Mouse (Mus musculus) gastrocnemius, postnatal 25 days (tissue): ENCODE measurements around the gene Gm42906. TPM values are rescaled to one million over a fixed set of nuclear protein-coding genes. Genes with fewer than 3 reads are reported as not detected.

ENCODE experiments used
- DNase-seq: peaks from one replicate; pipeline ENCODE4 v3.0.0; 2022
- total RNA-seq, 2 experiments: library from RNA; stranded (reverse); gene quantifications; 1 replicate in 1 of 2; 2 replicates in 1 of 2; pipeline ENCODE4 v1.2.3; 2021

Gm42906 gene
- total RNA-seq, 2 experiments from 2014 or later: 0.91 to 1.9 TPM

DNA sequence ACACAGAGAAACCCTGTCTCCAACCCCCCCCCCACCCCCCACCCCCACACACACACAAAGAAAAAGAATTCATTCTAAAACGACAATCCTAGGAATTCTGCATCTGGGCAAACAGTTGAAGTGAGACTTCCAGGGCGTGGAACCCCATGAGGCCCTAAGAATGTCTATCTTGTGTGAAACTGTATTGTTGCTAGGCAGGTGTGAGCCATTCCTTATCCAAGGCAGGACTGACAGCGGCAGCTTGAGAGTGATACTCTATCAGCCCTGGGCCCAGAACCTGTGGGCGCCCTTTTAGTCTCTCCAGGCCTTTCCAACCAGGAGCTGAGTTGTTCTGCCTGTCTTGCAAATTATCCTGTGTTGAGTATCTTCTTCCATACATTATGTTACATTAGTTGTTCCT lies 129.6 kb downstream of the Gm42906 start:
- DNase-seq: no peak

DNA sequence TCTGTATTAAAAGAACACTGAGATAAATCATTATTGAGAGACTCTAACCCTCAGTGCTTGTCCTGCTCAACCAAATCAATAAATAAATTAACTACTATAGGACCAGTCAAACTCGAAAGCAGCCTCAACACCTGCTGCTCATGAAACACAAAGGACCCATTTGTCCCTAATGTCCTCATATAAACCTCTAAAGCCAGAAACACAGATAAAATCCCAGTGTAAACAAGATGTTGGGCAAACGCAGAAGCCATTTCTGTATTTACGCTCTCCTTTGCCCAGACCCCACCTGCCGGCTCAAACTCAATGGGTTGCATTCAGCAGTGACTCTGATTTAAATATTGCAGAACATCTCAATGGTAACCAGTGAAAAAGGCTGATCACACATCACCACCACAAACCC lies 131.7 kb downstream of the Gm42906 start:
- DNase-seq: no peak

DNA sequence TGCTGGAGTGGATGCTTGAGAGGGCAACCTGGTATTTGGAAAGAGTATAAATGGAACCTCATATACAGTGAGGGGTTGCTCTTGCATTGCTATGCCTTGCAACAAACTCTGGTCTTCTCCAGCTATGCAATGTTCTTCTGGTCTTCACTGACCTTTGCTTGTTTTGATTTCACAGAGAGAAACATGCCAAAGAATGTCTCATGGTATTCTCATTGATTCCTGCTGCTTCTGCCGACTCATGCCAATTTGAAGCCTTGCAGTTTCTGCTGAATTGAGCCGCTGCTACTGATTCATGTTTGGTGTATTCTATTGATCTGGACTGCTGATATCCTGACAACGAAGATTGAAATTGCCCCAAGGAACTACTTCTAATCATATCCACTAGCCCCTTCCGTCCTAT lies 134.4 kb downstream of the Gm42906 start:
- no peak for DNase-seq

DNA sequence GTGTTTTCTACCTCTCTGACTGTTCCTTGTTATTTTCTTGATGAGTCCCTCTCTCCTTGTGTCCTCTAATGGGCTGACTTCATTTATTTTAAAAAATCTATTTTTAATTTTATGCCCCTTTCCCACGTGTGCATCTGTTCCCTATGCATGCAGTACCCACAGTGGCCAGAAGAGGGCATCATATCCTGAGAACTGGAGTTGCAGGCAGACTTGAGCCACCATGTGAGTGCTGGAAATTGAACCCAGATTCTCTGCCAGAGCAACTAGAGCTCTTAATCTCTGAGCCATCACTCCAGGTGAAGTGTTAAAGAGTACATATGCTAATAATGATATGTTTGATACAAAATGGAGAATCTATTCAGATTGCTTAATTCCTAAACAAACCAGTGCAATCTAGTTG lies 135.7 kb downstream of the Gm42906 start:
- no peak for DNase-seq

DNA sequence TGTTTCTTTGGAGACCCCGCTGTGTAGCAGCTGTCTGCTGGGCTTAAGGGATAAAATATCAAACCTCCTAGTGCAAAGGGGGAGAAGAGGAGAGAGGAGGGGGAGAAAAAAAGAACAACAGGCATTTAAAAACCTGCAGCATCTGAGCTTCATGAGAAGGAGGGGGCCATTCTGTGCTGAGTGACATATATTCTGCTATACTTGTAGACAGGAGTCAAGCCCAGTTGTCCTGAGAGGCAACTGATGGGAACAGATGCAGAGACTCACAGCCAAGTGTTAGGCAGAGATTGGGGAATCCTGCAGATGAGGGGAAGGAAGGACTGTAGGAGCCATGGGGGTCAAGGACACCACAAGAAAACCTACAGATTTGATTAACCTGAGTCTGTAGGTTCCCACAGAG lies 141.6 kb downstream of the Gm42906 start:
- no peak for DNase-seq

GRCm38 (mm10) chr5:151279531-151279930 lies 148.4 kb downstream of the Gm42906 start:
- no peak for DNase-seq

DNA sequence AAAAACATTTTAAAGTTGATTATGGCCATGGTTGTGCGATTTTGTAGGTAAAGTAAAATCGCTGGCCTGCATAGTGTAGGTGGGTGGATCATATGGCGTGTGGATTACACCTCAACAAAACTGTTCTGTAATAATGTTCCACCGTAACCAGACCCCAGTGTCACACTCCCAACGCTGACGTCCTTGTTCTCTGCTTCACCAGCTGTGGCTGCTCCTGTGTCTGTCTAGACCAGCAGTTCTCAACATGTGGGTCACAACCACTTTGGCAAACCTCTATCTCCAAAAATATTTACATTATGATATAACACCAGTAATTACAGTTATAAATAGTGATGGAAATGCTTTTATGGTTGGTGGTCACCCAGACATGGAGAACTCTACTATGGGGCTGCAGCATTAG lies 150.0 kb downstream of the Gm42906 start:
- no peak for DNase-seq

DNA sequence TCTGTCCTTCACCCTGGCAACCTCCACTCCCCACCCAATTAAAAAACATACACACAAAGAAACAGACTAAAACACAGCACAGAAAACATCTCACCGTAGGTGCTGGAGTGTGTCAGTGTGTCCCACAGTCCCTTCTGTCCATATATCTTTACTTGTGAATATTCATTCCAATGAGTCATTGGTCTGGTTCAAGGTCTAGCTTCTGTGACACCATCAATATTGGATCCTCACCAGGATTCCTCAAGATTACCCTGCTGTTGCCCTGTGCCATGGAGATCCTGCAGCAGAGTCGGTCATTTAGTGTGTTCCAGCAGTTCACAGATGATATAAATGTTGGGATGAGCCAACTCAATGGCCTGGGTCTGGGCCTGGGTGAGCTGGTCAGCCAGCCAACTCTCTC lies 152.0 kb downstream of the Gm42906 start:
- DNase-seq: no peak

- DNase-seq: no peak
Measured at GRCm38 (mm10) chr5:151274265-151274664, 153.7 kb downstream of the Gm42906 start.

- DNase-seq: no peak
Measured at GRCm38 (mm10) chr5:151270815-151271214, 157.1 kb downstream of the Gm42906 start.

DNA sequence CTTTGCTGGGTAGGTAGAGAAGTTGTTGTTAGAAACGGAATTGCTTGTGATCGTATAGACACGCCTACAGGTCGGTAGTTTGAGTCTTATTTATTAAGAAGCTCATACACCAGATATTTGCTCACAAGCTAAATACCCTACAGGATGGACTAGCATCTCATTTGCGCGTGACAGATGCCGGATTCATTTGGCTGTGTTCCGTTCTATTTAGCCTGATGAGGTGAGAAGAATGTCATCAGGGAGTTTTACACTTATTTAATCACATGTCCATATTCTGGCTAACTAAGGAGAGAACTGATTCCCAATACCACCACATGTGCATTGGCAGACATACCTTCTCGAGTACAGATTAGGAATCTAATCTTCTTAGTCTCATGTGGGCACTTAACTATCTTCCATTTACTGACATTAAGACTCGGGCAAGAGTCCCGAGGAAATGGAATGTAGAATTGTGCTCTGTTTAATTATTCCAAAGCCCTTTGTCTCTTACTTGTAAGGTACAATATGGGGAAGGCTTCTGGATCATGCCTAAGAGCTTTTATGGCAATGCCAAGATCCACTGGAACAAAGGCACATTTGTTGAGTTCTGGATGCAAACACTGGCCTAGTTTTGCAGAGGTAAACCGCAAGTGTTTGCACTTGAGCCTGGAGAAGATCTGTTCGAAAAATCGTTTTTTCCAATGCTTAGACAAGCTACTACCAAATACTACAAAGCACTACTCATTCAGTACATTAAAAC lies 160.9 kb downstream of the Gm42906 start:
- DNase-seq: no peak

- no peak for DNase-seq
Measured at GRCm38 (mm10) chr5:151261558-151261957, 166.4 kb downstream of the Gm42906 start.

DNA sequence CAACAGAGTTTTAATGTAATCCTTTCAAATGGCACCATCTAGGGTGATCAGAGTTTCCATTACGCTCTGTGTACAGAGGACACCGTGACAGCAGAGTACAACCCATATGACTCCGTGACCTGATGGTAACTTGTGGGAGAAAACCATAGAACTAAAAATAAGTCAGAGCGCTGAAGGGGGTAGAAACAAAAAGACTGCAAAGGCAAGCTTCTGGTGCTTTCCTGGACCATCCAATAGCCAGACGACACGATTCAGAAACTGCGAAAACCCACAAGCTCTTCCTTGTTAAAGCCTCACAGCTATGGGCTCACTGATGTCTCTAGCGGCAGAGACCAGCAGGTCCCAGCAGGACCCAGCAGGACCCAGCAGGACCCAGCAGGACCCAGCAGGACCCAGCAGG lies 175.8 kb downstream of the Gm42906 start:
- DNase-seq: no peak

DNA sequence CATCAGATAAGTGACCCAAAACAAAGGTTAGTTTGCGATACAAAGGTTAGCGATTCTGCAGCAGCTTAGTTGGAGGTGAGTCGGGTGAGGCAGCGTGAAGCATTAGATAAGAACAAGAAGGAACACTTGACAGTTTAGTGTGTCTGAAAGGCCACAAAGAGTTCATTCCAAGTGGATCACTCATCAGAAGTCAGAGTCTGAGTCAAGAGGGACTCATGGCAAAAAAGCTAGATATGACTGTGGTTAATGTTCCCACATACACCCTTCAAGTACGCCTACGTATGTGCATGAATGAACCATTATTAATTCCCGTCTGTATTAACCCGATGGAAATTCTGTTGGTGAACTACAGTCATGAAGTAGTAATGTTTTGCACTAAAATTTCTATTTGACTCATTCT lies 176.3 kb downstream of the Gm42906 start:
- no peak for DNase-seq

DNA sequence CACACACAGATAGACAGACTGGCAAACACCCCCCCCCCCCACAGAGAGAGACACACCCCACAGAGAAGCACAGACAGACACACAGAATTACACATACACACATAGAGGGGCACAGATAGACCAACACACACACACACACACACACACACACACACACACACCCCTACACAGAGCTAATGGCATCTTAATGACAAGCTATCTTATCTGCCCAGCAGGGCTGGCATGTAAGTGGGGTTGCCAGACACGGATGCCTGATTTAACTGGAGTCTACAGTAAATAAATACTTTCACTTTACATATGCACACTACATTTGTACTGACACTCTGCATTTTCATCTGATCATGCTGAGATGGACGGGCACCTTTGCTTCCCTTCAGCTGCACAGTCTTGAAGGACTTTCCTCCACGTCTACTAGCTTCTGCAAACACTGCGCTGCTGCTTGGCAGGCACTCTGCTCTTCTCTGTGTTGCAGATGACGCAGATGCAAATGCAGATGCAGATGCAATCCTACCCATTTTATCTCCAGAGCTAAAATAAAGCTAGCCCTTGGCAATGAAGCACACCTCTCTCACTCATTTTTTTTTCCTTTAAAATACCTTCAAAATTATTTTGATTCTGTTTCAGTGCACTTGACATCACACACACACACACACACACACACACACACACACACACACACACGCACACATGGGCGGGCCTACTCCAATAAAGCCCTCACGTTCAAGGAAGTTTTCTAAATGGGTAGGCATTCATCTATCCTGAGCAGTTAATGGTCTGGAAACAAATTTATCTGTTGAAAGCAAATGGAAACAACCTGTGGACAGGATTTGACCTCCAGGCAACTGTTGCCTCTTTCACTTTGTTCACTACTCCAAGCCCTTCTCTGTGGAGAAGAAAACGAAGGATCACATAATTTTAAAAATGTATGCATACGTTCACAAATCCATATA lies 179.0 kb downstream of the Gm42906 start:
- no peak for DNase-seq

- no peak for DNase-seq
Measured at GRCm38 (mm10) chr5:151248084-151248483, 179.9 kb downstream of the Gm42906 start.

GRCm38 (mm10) chr5:151247115-151247875 lies 180.7 kb downstream of the Gm42906 start:
- no peak for DNase-seq

GRCm38 (mm10) chr5:151246287-151246686 lies 181.7 kb downstream of the Gm42906 start:
- DNase-seq: no peak

DNA sequence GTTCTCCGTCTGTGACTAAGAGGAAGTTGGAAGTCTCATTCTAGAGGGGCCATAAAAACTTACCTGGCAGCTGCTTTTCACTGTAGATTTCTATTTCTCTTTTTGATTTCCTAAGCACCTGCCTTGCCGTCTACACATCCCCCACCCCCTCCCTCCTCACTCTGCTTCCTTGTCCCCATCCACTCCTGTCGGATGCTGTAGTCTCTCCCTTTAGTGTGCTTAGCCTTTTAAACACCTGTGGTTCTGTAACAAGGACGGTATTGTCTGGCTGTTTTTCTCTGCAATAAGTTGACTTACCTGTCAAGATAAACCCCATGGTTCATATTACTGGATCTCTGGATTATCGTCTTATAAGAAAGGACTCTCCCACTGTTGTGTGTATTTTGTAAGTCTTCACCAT lies 182.4 kb downstream of the Gm42906 start:
- DNase-seq: no peak

- no peak for DNase-seq
Measured at GRCm38 (mm10) chr5:151238730-151239129, 189.2 kb downstream of the Gm42906 start.

- DNase-seq: no peak
Measured at GRCm38 (mm10) chr5:151236411-151236810, 191.6 kb downstream of the Gm42906 start.

GRCm38 (mm10) chr5:151233400-151234031 lies 194.4 kb downstream of the Gm42906 start, which contains the start of gene Stard13:
TSS of gene Stard13 (minus strand) at chr5:151233836.
- DNase-seq: peak; percentile 49
